Mouse (Mus musculus): ENCODE data around the gene Zfand2b. TPM values are rescaled to one million over a fixed set of nuclear protein-coding genes. Genes with fewer than 3 reads are reported as not detected.

Gene Zfand2b
- total and polyA plus RNA-seq, 2 experiments from 2014 or later, result 38.4 to 41.1 TPM

GRCm38 (mm10) chr1:75133421-75134207 lies 34.8 kb upstream of the Zfand2b start, which contains the start of gene Slc23a3:
Gene Slc23a3 (minus strand): TSS chr1:75133890.
- DNase-seq (ENCODE audit: low spot score), result no peak
- Histone ChIP-seq H3K4me3 (ENCODE audit: low read depth, low read length) (no peak within 1 kb of the TSS), H3K27ac (ENCODE audit: low read depth, low read length) (no peak within 1 kb of the TSS), H3K4me2 (ENCODE audit: low read depth, low read length, poor library complexity, severe bottlenecking) (no peak within 1 kb of the TSS), H3K4me1 (ENCODE audit: insufficient read depth, low read length) (no peaks in the 10 kb centered on the region), H3K36me3 (ENCODE audit: insufficient read depth, low read length) (peaks cover 20% of the 10 kb centered on the region), H3K27me3 (ENCODE audit: insufficient read depth, low read length) (no peaks in the 10 kb centered on the region), H3K9me3 (ENCODE audit: low read length) (no peaks in the 10 kb centered on the region), H3K9ac (replicated peaks; ENCODE audit: low read length, poor library complexity, severe bottlenecking) (no peak within 1 kb of the TSS)
- 60% methylated on average over 12 of the region's 12 CpGs for WGBS
- ATAC-seq (ENCODE audit: low FRiP score), result no peak
- no peak for TF ChIP-seq CTCF (IDR thresholded peaks at IDR 0.05)

GRCm38 (mm10) chr1:75136293-75136692 lies 32.2 kb upstream of the Zfand2b start:
- no peak overlapping the region for H3K4me2 ChIP-seq (ENCODE audit: low read depth, low read length, poor library complexity, severe bottlenecking)
- TF ChIP-seq CTCF (IDR thresholded peaks at IDR 0.05), result no peak
- H3K9ac ChIP-seq (replicated peaks; ENCODE audit: low read length, poor library complexity, severe bottlenecking), result no peak overlapping the region
- peaks cover 10% of the 10 kb centered on the region; the same call in 1 of the 2 replicates for H3K4me1 ChIP-seq (ENCODE audit: insufficient read depth, low read length)
- H3K36me3 ChIP-seq (ENCODE audit: insufficient read depth, low read length), result peaks cover 26% of the 10 kb centered on the region
- ATAC-seq (ENCODE audit: low FRiP score), result no peak
- 94% methylated on average over 6 of the region's 6 CpGs for WGBS
- no peaks in the 10 kb centered on the region for H3K9me3 ChIP-seq (ENCODE audit: low read length)
- H3K4me3 ChIP-seq (ENCODE audit: low read depth, low read length), result no peak overlapping the region
- no peak for DNase-seq (ENCODE audit: low spot score)
- no peak overlapping the region for H3K27ac ChIP-seq (ENCODE audit: low read depth, low read length)
- no peaks in the 10 kb centered on the region for H3K27me3 ChIP-seq (ENCODE audit: insufficient read depth, low read length)

- Histone ChIP-seq H3K4me3 (ENCODE audit: low read depth, low read length) (no peak overlapping the region), H3K27me3 (ENCODE audit: insufficient read depth, low read length) (no peaks in the 10 kb centered on the region), H3K4me2 (ENCODE audit: low read depth, low read length, poor library complexity, severe bottlenecking) (no peak overlapping the region), H3K9ac (replicated peaks; ENCODE audit: low read length, poor library complexity, severe bottlenecking) (no peak overlapping the region), H3K9me3 (ENCODE audit: low read length) (no peaks in the 10 kb centered on the region), H3K4me1 (ENCODE audit: insufficient read depth, low read length) (peaks cover 10% of the 10 kb centered on the region; the same call in 1 of the 2 replicates), H3K36me3 (ENCODE audit: insufficient read depth, low read length) (peaks cover 26% of the 10 kb centered on the region), H3K27ac (ENCODE audit: low read depth, low read length) (no peak overlapping the region)
- TF ChIP-seq CTCF (IDR thresholded peaks at IDR 0.05), result no peak
- ATAC-seq (ENCODE audit: low FRiP score), result no peak
- WGBS, result 89% methylated on average over 3 of the region's 3 CpGs
- DNase-seq (ENCODE audit: low spot score), result no peak
Observed at GRCm38 (mm10) chr1:75136730-75137129, 31.7 kb upstream of the Zfand2b start.

GRCm38 (mm10) chr1:75138448-75138847 lies 30.0 kb upstream of the Zfand2b start:
- H3K4me2 ChIP-seq (ENCODE audit: low read depth, low read length, poor library complexity, severe bottlenecking), result no peak overlapping the region
- ATAC-seq (ENCODE audit: low FRiP score) (no peak), DNase-seq (ENCODE audit: low spot score) (no peak)
- WGBS, result 94% methylated on average over 2 of the region's 2 CpGs
- H3K36me3 ChIP-seq (ENCODE audit: insufficient read depth, low read length), result peaks cover 26% of the 10 kb centered on the region
- no peak overlapping the region for H3K9ac ChIP-seq (replicated peaks; ENCODE audit: low read length, poor library complexity, severe bottlenecking)
- H3K4me3 ChIP-seq (ENCODE audit: low read depth, low read length), result no peak overlapping the region
- H3K27ac ChIP-seq (ENCODE audit: low read depth, low read length), result no peak overlapping the region
- H3K4me1 ChIP-seq (ENCODE audit: insufficient read depth, low read length), result peaks cover 10% of the 10 kb centered on the region; the same call in 1 of the 2 replicates
- no peaks in the 10 kb centered on the region for H3K27me3 ChIP-seq (ENCODE audit: insufficient read depth, low read length)
- no peaks in the 10 kb centered on the region for H3K9me3 ChIP-seq (ENCODE audit: low read length)
- TF ChIP-seq CTCF (IDR thresholded peaks at IDR 0.05), result no peak

- H3K9ac ChIP-seq (replicated peaks; ENCODE audit: low read length, poor library complexity, severe bottlenecking), result peak overlapping the region; percentile 89
- no peak for TF ChIP-seq CTCF (IDR thresholded peaks at IDR 0.05)
- peaks cover 39% of the 10 kb centered on the region for H3K36me3 ChIP-seq (ENCODE audit: insufficient read depth, low read length)
- peaks cover 20% of the 10 kb centered on the region for H3K4me1 ChIP-seq (ENCODE audit: insufficient read depth, low read length)
- H3K27ac ChIP-seq (ENCODE audit: low read depth, low read length), result peak overlapping the region; percentile 95
- H3K4me2 ChIP-seq (ENCODE audit: low read depth, low read length, poor library complexity, severe bottlenecking), result peak overlapping the region; percentile 92
- peak overlapping the region; percentile 68 for H3K4me3 ChIP-seq (ENCODE audit: low read depth, low read length)
- 59% methylated on average over 4 of the region's 4 CpGs for WGBS
- no peaks in the 10 kb centered on the region for H3K9me3 ChIP-seq (ENCODE audit: low read length)
- DNase-seq (ENCODE audit: low spot score), result no peak
- no peak for ATAC-seq (ENCODE audit: low FRiP score)
- H3K27me3 ChIP-seq (ENCODE audit: insufficient read depth, low read length), result no peaks in the 10 kb centered on the region
Observed at GRCm38 (mm10) chr1:75140601-75141190, 27.8 kb upstream of the Zfand2b start.

Data from midbrain, postnatal 0 days (tissue).